Mouse (Mus musculus): ENCODE measurements around the gene Tbrg1.

- TF ChIP-seq TAL1 (IDR thresholded peaks at IDR 0.05; ENCODE audit: low read length) (no peak), GATA1 (IDR thresholded peaks at IDR 0.05; ENCODE audit: low read length) (no peak)
Observed at GRCm38 (mm10) chr9:37663210-37663609, 6.1 kb upstream of the Tbrg1 start.
